Mouse (Mus musculus) 3134 (cell line): ENCODE results near the gene Kantr.

Source experiments
- DNase-seq: peaks from one replicate; pipeline ENCODE4 v3.0.0-alpha.2; 2011; ENCODE audit warnings: low spot score; ENCODE audit not compliant: insufficient read length; ENCODE audit errors: extremely low read depth

Kantr gene

GRCm38 (mm10) chrX:152284746-152285145 lies 42.5 kb downstream of the Kantr start:
- DNase-seq: no peak

GRCm38 (mm10) chrX:152279384-152279783 lies 47.9 kb downstream of the Kantr start:
- no peak for DNase-seq

DNA sequence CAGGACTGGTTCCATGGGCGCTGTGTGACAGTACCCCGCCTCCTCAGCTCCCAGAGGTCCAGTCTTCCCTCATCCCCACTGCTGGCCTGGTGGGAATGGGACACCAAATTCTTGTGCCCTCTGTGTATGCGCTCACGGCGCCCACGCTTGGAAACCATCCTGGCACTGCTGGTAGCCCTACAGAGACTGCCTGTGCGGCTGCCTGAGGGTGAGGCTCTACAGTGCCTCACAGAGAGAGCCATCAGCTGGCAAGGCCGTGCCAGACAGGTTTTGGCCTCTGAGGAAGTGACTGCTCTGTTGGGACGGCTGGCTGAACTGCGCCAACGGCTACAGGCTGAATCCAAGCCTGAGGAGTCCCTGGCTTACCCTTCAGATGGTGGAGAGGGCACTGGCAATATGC lies 56.1 kb downstream of the Kantr start:
- no peak for DNase-seq
